Mouse (Mus musculus) lung, adult 2 months (tissue): Measurements from ENCODE around the gene Acp4.

Experiments used
- CTCF ChIP-seq: fragments of 200-500 bp; IDR thresholded peaks from 2 replicates; pipeline ENCODE4 v1.5.1; 2011; ENCODE audit warnings: mild to moderate bottlenecking, low read length, control low read depth; ENCODE audit not compliant: insufficient read depth
- POLR2A ChIP-seq: fragments of 200-500 bp; IDR thresholded peaks from 2 replicates; pipeline ENCODE4 v1.6.1; 2011; ENCODE audit warnings: low read depth, mild to moderate bottlenecking, control low read depth, low read length, borderline replicate concordance; ENCODE audit errors: extremely low read depth

DNA sequence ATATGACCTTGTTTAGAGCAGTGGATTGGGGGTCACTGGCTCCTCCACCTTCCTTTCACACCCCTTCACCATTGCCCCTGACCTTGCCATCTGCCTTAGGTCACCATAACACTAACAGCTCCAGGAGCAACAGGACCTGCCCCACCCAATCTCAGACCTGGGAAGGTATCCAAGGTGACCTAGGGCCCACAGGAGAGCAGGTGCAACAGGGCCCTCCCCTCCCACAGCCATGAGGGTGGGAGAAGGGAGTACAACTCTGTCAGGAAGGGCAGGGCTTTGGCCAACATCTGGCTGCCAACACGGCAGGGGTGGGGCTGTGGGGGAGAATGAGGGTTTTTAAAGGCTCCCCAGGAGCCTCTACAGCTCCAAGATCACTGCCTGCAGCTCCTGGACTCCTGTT is 32.1 kb downstream of the Acp4 start, which contains the start of gene Klk1:
- TF ChIP-seq POLR2A = no peak
- no peak for TF ChIP-seq CTCF
